Mouse (Mus musculus): Measurements from ENCODE around the gene Glod5. TPM values are rescaled to one million over a fixed set of nuclear protein-coding genes. Genes with fewer than 3 reads are reported as not detected.
"Not testable (repeated sequence)": the region's sequence is repeated elsewhere in the genome, so short reads cannot be mapped to it uniquely, and the experiment has no call there.

Gene Glod5
- polyA plus RNA-seq, 1 experiment from 2014 or later: 6.0 TPM

- peak; percentile 29 for DNase-seq (ENCODE audit: low spot score)
- Histone ChIP-seq H3K4me1 (replicated peaks; ENCODE audit: control insufficient read depth, insufficient read depth) (no peaks in the 10 kb centered on the region), H3K4me2 (replicated peaks; ENCODE audit: low read depth) (no peak overlapping the region), H3K27me3 (ENCODE audit: control insufficient read depth, insufficient read depth, low read length) (no peaks in the 10 kb centered on the region), H3K36me3 (ENCODE audit: control insufficient read depth, insufficient read depth, low read length) (no peaks in the 10 kb centered on the region), H3K4me3 (ENCODE audit: low read depth, low read length) (no peak overlapping the region), H3K27ac (replicated peaks) (no peak overlapping the region), H3K9me3 (ENCODE audit: control insufficient read depth, low read length) (no peaks in the 10 kb centered on the region), H3K9ac (ENCODE audit: low read length) (no peak overlapping the region)
- 7% methylated on average over 5 of the region's 5 CpGs for WGBS
- TF ChIP-seq CTCF (IDR thresholded peaks at IDR 0.05; ENCODE audit: low read depth) (peak; percentile 80), EP300 (optimal IDR thresholded peaks at IDR 0.05) (no peak)
- no peak for ATAC-seq (ENCODE audit: low FRiP score, low TSS enrichment)
Measured at GRCm38 (mm10) chrX:8017142-8017541, 1.1 kb downstream of the Glod5 start.

DNA sequence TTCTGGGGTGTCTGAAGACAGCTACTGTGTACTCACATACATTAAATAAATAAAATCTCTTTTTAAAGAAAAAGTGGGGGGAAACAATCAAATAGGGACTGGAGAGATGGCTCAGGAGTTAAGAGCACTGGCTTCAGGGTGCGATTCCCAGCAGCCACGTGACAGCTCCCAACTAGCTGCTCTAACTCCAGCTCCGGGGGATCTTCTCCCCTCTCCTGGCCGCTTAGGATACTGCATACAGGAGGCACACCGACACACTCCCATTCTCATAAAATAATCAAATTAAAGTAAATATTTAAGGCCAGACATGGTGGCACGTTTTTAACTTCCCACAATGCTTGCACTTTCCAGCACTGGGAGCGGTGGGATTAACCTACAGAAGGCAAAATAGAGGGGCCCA is 2.6 kb downstream of the Glod5 start:
- TF ChIP-seq CTCF (IDR thresholded peaks at IDR 0.05; ENCODE audit: low read depth): peak; percentile 55
- not testable (repeated sequence) for H3K36me3 ChIP-seq (ENCODE audit: control insufficient read depth, insufficient read depth, low read length); H3K4me3 ChIP-seq (ENCODE audit: low read depth, low read length); H3K27ac ChIP-seq (replicated peaks); ATAC-seq (ENCODE audit: low FRiP score, low TSS enrichment); H3K27me3 ChIP-seq (ENCODE audit: control insufficient read depth, insufficient read depth, low read length); H3K9ac ChIP-seq (ENCODE audit: low read length); H3K4me2 ChIP-seq (replicated peaks; ENCODE audit: low read depth); H3K4me1 ChIP-seq (replicated peaks; ENCODE audit: control insufficient read depth, insufficient read depth); H3K9me3 ChIP-seq (ENCODE audit: control insufficient read depth, low read length)
- 15% methylated on average over 7 of the region's 7 CpGs for WGBS
- peak; percentile 34 for DNase-seq (ENCODE audit: low spot score)

DNA sequence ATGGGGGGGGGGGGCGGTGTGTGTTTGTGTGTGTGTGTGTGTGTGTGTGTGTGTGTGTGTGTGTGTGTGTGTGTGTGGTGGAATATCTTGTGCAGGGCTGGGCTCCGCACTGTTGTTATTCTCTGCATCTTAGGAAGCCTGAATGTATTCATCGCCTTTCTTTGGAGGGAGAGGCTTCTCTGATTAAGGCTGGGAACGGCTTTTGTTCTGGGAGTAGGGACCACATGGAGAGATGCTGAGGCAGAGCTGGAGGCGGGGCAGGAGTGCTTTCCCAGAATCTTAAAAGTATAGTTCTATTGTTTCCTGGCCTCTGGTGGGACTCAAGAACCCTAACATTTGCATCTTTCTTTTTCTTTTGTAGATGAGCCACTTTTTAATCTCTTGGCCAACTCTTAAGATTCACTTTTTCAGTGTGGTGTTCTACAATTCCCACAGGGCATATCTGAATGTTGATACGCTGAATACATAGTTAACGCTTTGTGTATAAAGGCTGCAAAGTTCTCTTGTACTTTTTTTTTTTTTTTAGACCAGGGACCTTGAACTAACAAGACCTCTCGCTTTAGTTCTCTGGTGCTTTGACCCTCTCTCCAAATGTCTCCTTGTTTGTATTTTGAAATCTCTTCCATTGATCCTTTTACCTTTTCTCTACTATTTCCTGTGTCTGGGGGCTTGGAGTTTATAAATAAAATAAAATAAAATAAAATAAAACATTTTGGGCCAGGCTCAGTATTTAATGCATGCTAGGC is 4.5 kb downstream of the Glod5 start:
- Histone ChIP-seq H3K4me3 (ENCODE audit: low read depth, low read length) (no peak overlapping the region), H3K27me3 (ENCODE audit: control insufficient read depth, insufficient read depth, low read length) (no peaks in the 10 kb centered on the region), H3K9ac (ENCODE audit: low read length) (no peak overlapping the region), H3K36me3 (ENCODE audit: control insufficient read depth, insufficient read depth, low read length) (no peaks in the 10 kb centered on the region), H3K4me1 (replicated peaks; ENCODE audit: control insufficient read depth, insufficient read depth) (no peaks in the 10 kb centered on the region), H3K4me2 (replicated peaks; ENCODE audit: low read depth) (no peak overlapping the region), H3K9me3 (ENCODE audit: control insufficient read depth, low read length) (no peaks in the 10 kb centered on the region), H3K27ac (replicated peaks) (no peak overlapping the region)
- ATAC-seq (ENCODE audit: low FRiP score, low TSS enrichment): no peak
- DNase-seq (ENCODE audit: low spot score): no peak
- 45% methylated on average over 7 of the region's 8 CpGs for WGBS
- TF ChIP-seq CTCF (IDR thresholded peaks at IDR 0.05; ENCODE audit: low read depth) (no peak), EP300 (optimal IDR thresholded peaks at IDR 0.05) (no peak)

GRCm38 (mm10) chrX:8013157-8013556 is 5.1 kb downstream of the Glod5 start:
- H3K27me3 ChIP-seq (ENCODE audit: control insufficient read depth, insufficient read depth, low read length): no peaks in the 10 kb centered on the region
- WGBS: 17% methylated on average over 2 of the region's 2 CpGs
- no peak overlapping the region for H3K4me2 ChIP-seq (replicated peaks; ENCODE audit: low read depth)
- H3K27ac ChIP-seq (replicated peaks): no peak overlapping the region
- no peaks in the 10 kb centered on the region for H3K9me3 ChIP-seq (ENCODE audit: control insufficient read depth, low read length)
- DNase-seq (ENCODE audit: low spot score) (no peak), ATAC-seq (ENCODE audit: low FRiP score, low TSS enrichment) (no peak)
- H3K36me3 ChIP-seq (ENCODE audit: control insufficient read depth, insufficient read depth, low read length): no peaks in the 10 kb centered on the region
- H3K4me3 ChIP-seq (ENCODE audit: low read depth, low read length): no peak overlapping the region
- H3K9ac ChIP-seq (ENCODE audit: low read length): no peak overlapping the region
- no peak for TF ChIP-seq CTCF (IDR thresholded peaks at IDR 0.05; ENCODE audit: low read depth)
- no peak for TF ChIP-seq EP300 (optimal IDR thresholded peaks at IDR 0.05)
- no peaks in the 10 kb centered on the region for H3K4me1 ChIP-seq (replicated peaks; ENCODE audit: control insufficient read depth, insufficient read depth)

DNA sequence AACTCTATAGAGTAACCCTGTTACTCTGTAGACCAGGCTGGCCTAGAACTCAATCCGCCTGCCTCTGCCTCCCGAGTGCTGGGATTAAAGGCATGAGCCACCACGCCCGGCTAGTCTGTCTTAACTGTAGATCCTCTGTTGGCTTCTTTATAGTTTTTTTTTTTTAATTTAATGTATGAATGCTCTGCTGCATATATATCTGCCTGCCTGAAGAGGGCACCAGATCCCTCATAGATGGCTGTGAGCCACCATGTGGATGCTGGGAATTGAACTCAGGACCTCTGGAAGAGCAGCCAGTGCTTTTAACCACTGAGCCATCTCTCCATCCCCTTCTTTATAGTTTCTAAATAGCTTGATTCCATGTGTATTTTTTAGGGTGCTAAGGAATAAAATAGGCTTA is 8.9 kb downstream of the Glod5 start:
- H3K27me3 ChIP-seq (ENCODE audit: control insufficient read depth, insufficient read depth, low read length); H3K4me3 ChIP-seq (ENCODE audit: low read depth, low read length); H3K4me1 ChIP-seq (replicated peaks; ENCODE audit: control insufficient read depth, insufficient read depth); H3K36me3 ChIP-seq (ENCODE audit: control insufficient read depth, insufficient read depth, low read length); H3K9me3 ChIP-seq (ENCODE audit: control insufficient read depth, low read length); ATAC-seq (ENCODE audit: low FRiP score, low TSS enrichment); H3K9ac ChIP-seq (ENCODE audit: low read length); H3K27ac ChIP-seq (replicated peaks); DNase-seq (ENCODE audit: low spot score); H3K4me2 ChIP-seq (replicated peaks; ENCODE audit: low read depth): not testable (repeated sequence)
- 83% methylated on average over 4 of the region's 4 CpGs for WGBS

- no peaks in the 10 kb centered on the region for H3K4me1 ChIP-seq (replicated peaks; ENCODE audit: control insufficient read depth, insufficient read depth)
- H3K9me3 ChIP-seq (ENCODE audit: control insufficient read depth, low read length): no peaks in the 10 kb centered on the region
- no peak for TF ChIP-seq EP300 (optimal IDR thresholded peaks at IDR 0.05)
- ATAC-seq (ENCODE audit: low FRiP score, low TSS enrichment) (no peak), DNase-seq (ENCODE audit: low spot score) (no peak)
- no peaks in the 10 kb centered on the region for H3K27me3 ChIP-seq (ENCODE audit: control insufficient read depth, insufficient read depth, low read length)
- no peak overlapping the region for H3K4me2 ChIP-seq (replicated peaks; ENCODE audit: low read depth)
- H3K36me3 ChIP-seq (ENCODE audit: control insufficient read depth, insufficient read depth, low read length): no peaks in the 10 kb centered on the region
- H3K27ac ChIP-seq (replicated peaks): no peak overlapping the region
- no peak overlapping the region for H3K4me3 ChIP-seq (ENCODE audit: low read depth, low read length)
- H3K9ac ChIP-seq (ENCODE audit: low read length): no peak overlapping the region
- WGBS: 55% methylated on average over 5 of the region's 5 CpGs
Measured at GRCm38 (mm10) chrX:8008543-8008942, 9.7 kb downstream of the Glod5 start.

Data from stomach, postnatal 0 days (tissue).